In the genomic region with DNA sequence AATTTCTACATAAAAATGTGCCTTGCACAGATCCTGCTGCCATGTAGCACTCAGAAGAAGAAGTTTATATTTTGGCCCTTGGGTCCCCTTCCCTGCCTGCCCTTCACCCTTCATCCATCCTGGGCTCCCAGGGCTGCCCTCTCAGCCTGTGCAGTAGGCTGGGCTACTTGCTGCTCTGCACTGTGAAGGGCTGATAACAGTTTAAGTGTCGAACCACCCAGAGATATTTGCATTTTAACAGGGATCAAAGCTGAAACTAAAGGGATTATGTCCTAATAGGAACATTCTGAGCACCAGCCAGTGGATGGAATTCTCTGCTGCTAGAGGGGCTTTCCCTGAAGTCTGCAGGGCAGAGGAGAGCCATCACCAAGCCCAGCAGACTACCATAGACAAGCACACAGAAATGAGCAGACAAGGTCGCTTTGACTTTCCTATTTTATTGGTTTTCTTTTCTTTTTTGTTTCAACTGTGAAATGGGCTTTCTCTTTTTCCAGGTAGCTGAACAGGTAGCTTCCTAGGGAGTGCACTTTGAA, we compare ENCODE assay signal across 26 mouse cellular contexts. TPM values are rescaled to one million over a fixed set of nuclear protein-coding genes. Genes with fewer than 3 reads are reported as not detected.
DNase-seq lines count a peak whose midpoint lies in the region; ATAC-seq and TF ChIP-seq lines count a peak whose summit lies in the region.
"Had no signal": no experiment of that assay in that cellular context is flagged by ENCODE, and none has a peak within 500 bp of the region (broad histone marks: within the 10 kb centered on the region; RNA-seq: fewer than 3 reads in every experiment).

No protein-coding gene starts in this region.

- H3K9ac ChIP-seq in hindbrain, embryonic 14.5 days: no peak overlapping the region
- no peak overlapping the region for H3K9ac ChIP-seq in midbrain, embryonic 12.5 days (replicated peaks)
- no peak overlapping the region for H3K9ac ChIP-seq in midbrain, embryonic 16.5 days (ENCODE audit: low read depth, low read length)
- H3K9ac ChIP-seq: embryonic facial prominence, embryonic 15.5 days; forebrain, embryonic 12.5 days had no signal

- no peak for TF ChIP-seq POLR2A in lung, adult 2 months (IDR thresholded peaks at IDR 0.05; ENCODE audit: borderline replicate concordance, extremely low read depth, low read depth, low read length)

- TF ChIP-seq CTCF in lung, adult 2 months (IDR thresholded peaks at IDR 0.05; ENCODE audit: insufficient read depth, low read length): no peak

- 0 out of 2 replicates have a peak, but pooled peaks cover 3% of the 10 kb centered on the region for H3K4me1 ChIP-seq in hindbrain, embryonic 14.5 days (replicated peaks; ENCODE audit: control insufficient read depth, insufficient read depth, low read length)
- no peaks in the 10 kb centered on the region for H3K4me1 ChIP-seq in hindbrain, embryonic 10.5 days (replicated peaks)
- H3K4me1 ChIP-seq in midbrain, embryonic 12.5 days: peaks cover 8% of the 10 kb centered on the region; the same call in 1 of the 2 replicates
- peaks cover 4% of the 10 kb centered on the region; the same call in 1 of the 2 replicates for H3K4me1 ChIP-seq in midbrain, embryonic 16.5 days (ENCODE audit: control insufficient read depth, insufficient read depth, low read length)
- H3K4me1 ChIP-seq in lung, adult 2 months (ENCODE audit: control insufficient read depth, insufficient read depth, low read length): no peaks in the 10 kb centered on the region
- H3K4me1 ChIP-seq: embryonic facial prominence, embryonic 15.5 days had no signal

- peak; percentile 56; the same call in 1 of the 2 replicates for ATAC-seq in hindbrain, embryonic 14.5 days (ENCODE audit: low FRiP score)
- peak; percentile 84 for ATAC-seq in midbrain, embryonic 12.5 days (ENCODE audit: low FRiP score, low read depth)
- peak; percentile 81; the same call in 1 of the 2 replicates for ATAC-seq in midbrain, embryonic 16.5 days
- ATAC-seq: forebrain, embryonic 16.5 days; intestine, embryonic 16.5 days; Patski had no signal

- H3K36me3 ChIP-seq in hindbrain, embryonic 14.5 days (replicated peaks; ENCODE audit: control insufficient read depth, insufficient read depth): no peaks in the 10 kb centered on the region
- no peaks in the 10 kb centered on the region for H3K36me3 ChIP-seq in hindbrain, embryonic 10.5 days
- H3K36me3 ChIP-seq in midbrain, embryonic 12.5 days: no peaks in the 10 kb centered on the region
- H3K36me3 ChIP-seq in midbrain, embryonic 16.5 days (ENCODE audit: control insufficient read depth, insufficient read depth, low read length): no peaks in the 10 kb centered on the region
- H3K36me3 ChIP-seq: embryonic facial prominence, embryonic 15.5 days; forebrain, embryonic 12.5 days had no signal

- no peaks in the 10 kb centered on the region for H3K27me3 ChIP-seq in hindbrain, embryonic 14.5 days (ENCODE audit: control insufficient read depth, insufficient read depth, low read length)
- H3K27me3 ChIP-seq in hindbrain, embryonic 10.5 days (ENCODE audit: insufficient read depth, poor library complexity, severe bottlenecking): no peaks in the 10 kb centered on the region; the same call in 1 of the 2 replicates
- peaks cover 8% of the 10 kb centered on the region for H3K27me3 ChIP-seq in midbrain, embryonic 12.5 days
- H3K27me3 ChIP-seq in midbrain, embryonic 16.5 days (ENCODE audit: control insufficient read depth, insufficient read depth, low read depth, low read length): no peaks in the 10 kb centered on the region
- H3K27me3 ChIP-seq: CH12.LX; embryonic facial prominence, embryonic 15.5 days; forebrain, embryonic 12.5 days had no signal

- 35% methylated on average over 2 of the region's 2 CpGs for WGBS in hindbrain, embryonic 14.5 days
- 44% methylated on average over 2 of the region's 2 CpGs for WGBS in hindbrain, embryonic 10.5 days
- WGBS in midbrain, embryonic 12.5 days: 20% methylated on average over 2 of the region's 2 CpGs
- 19% methylated on average over 2 of the region's 2 CpGs for WGBS in midbrain, embryonic 16.5 days
- WGBS in lung, adult 2 months: 35% methylated on average over 2 of the region's 2 CpGs

- no peak overlapping the region for H3K4me3 ChIP-seq in hindbrain, embryonic 14.5 days (replicated peaks; ENCODE audit: low read length)
- H3K4me3 ChIP-seq in hindbrain, embryonic 10.5 days: no peak overlapping the region
- H3K4me3 ChIP-seq in midbrain, embryonic 12.5 days: no peak overlapping the region
- no peak overlapping the region for H3K4me3 ChIP-seq in midbrain, embryonic 16.5 days (ENCODE audit: low read depth, low read length)
- no peak overlapping the region for H3K4me3 ChIP-seq in lung, adult 2 months (replicated peaks; ENCODE audit: extremely low read depth, low read depth, low read length)
- H3K4me3 ChIP-seq: embryonic facial prominence, embryonic 15.5 days; forebrain, embryonic 12.5 days; heart, adult 2 months had no signal

- intact Hi-C loops in gastrocnemius, postnatal 36 days (cut with DNase I): no loop called here

- peak overlapping the region; percentile 9; the same call in 1 of the 2 replicates for H3K27ac ChIP-seq in hindbrain, embryonic 14.5 days
- no peak overlapping the region for H3K27ac ChIP-seq in hindbrain, embryonic 10.5 days
- H3K27ac ChIP-seq in midbrain, embryonic 12.5 days (replicated peaks): no peak overlapping the region
- peak overlapping the region; percentile 62; the same call in 1 of the 2 replicates for H3K27ac ChIP-seq in midbrain, embryonic 16.5 days (ENCODE audit: low read length)
- H3K27ac ChIP-seq: embryonic facial prominence, embryonic 15.5 days; forebrain, embryonic 12.5 days; heart, adult 2 months had no signal

- no peaks in the 10 kb centered on the region for H3K9me3 ChIP-seq in hindbrain, embryonic 14.5 days (ENCODE audit: control insufficient read depth, low read length)
- H3K9me3 ChIP-seq in hindbrain, embryonic 10.5 days: no peaks in the 10 kb centered on the region
- H3K9me3 ChIP-seq in midbrain, embryonic 12.5 days: no peaks in the 10 kb centered on the region
- H3K9me3 ChIP-seq in midbrain, embryonic 16.5 days (replicated peaks; ENCODE audit: control insufficient read depth, low read length, poor library complexity, severe bottlenecking): no peaks in the 10 kb centered on the region
- H3K9me3 ChIP-seq: embryonic facial prominence, embryonic 15.5 days; forebrain, embryonic 12.5 days had no signal

- DNase-seq in hindbrain, embryonic 14.5 days (ENCODE audit: low spot score): no peak
- no peak for DNase-seq in hindbrain, embryonic 10.5 days (ENCODE audit: low spot score)
- DNase-seq in ZHBTc4 (ENCODE audit: low read depth, low spot score): peak; percentile 9
- DNase-seq in gastrocnemius, postnatal 36 days: no peak
- no peak for DNase-seq in lung, adult 2 months
- DNase-seq: adrenal gland, adult 2 months; adrenal gland, postnatal 25 days; cerebellum, adult 8-10 months; cerebellum, postnatal 14 days; embryo, embryonic 11 days; gastrocnemius, postnatal 10 days; heart, adult 2 months had no signal

- no peak overlapping the region for H3K4me2 ChIP-seq in hindbrain, embryonic 14.5 days (replicated peaks)
- 0 out of 2 replicates have a peak overlapping the region, but pooled peaks have one; percentile 2 for H3K4me2 ChIP-seq in midbrain, embryonic 12.5 days (replicated peaks)
- peak overlapping the region; percentile 18; the same call in 1 of the 2 replicates for H3K4me2 ChIP-seq in midbrain, embryonic 16.5 days (ENCODE audit: low read length)
- H3K4me2 ChIP-seq: embryonic facial prominence, embryonic 15.5 days; forebrain, embryonic 12.5 days; heart, embryonic 11.5 days had no signal

RNA-seq across cellular contexts. Expression of a gene that starts 58.1 kb away (rescaled TPM):
- not detected in 2 replicates for polyA plus RNA-seq in hindbrain, embryonic 14.5 days (2014; fragmentation: Nextera tagmentation; extraction: Ambion mirVana)
- not detected in 2 replicates for polyA plus RNA-seq in hindbrain, embryonic 10.5 days (2016; fragmentation: Nextera tagmentation; extraction: Ambion mirVana)
- polyA plus RNA-seq in midbrain, embryonic 12.5 days (2016; fragmentation: Nextera tagmentation; extraction: Ambion mirVana): not detected in 2 replicates
- not detected in 2 replicates for polyA plus RNA-seq in midbrain, embryonic 16.5 days (2015; fragmentation: Nextera tagmentation; extraction: Ambion mirVana)
- total RNA-seq in gastrocnemius, postnatal 36 days (2021): not detected
- not detected in 2 replicates for polyA plus RNA-seq in lung, adult 2 months (2012; rRNA removed)
- total RNA-seq: adrenal gland, adult 2 months; adrenal gland, postnatal 25 days; CH12.LX; common myeloid progenitor, adult 5-6 weeks; gastrocnemius, postnatal 10 days; heart, adult 2 months; heart, postnatal 25 days had no signal
- polyA plus RNA-seq: adrenal gland, adult 2 months; embryonic facial prominence, embryonic 11.5 days; embryonic facial prominence, embryonic 15.5 days; forebrain, embryonic 12.5 days; forebrain, embryonic 16.5 days; gonadal fat pad, adult 2 months; heart, adult 2 months; heart, embryonic 11.5 days; heart, embryonic 16.5 days; intestine, embryonic 16.5 days; Patski had no signal

Comparison
In these comparisons a context has a peak if more than half of its experiments do, and no peak if none do; other contexts are left out.
1. H3K27ac ChIP-seq: peak in hindbrain, embryonic 14.5 days (single experiment) and midbrain, embryonic 16.5 days (single experiment); none in hindbrain, embryonic 10.5 days (single experiment) and midbrain, embryonic 12.5 days (single experiment).
2. Peak in every context shown above with its lines, with median percentiles within 50 percentile points of each other: ATAC-seq.